Mouse (Mus musculus) Patski (cell line): ENCODE data around the gene Erbb2. TPM values are rescaled to one million over a fixed set of nuclear protein-coding genes. Genes with fewer than 3 reads are reported as not detected.

Experiments used
- ATAC-seq: fragments of 100-300 bp; one replicate; pipeline ENCODE4 v1.8.0; 2021
- CTCF ChIA-PET: fragments of 350-600 bp; sonication (Branson Sonifier 250); formaldehyde crosslinking; loops from one replicate; lab custom pipeline; 2022; ENCODE audit warnings: inconsistent platforms; lab: Charles Lee
- POLR2A ChIA-PET: fragments of 350-600 bp; sonication (Branson Sonifier 250); formaldehyde crosslinking; loops from one replicate; lab custom pipeline; 2022; ENCODE audit warnings: antibody characterized with exemption, inconsistent platforms; lab: Charles Lee
- DNase-seq: peaks from one replicate; pipeline ENCODE4 v3.0.0-alpha.2; 2011; ENCODE audit warnings: low read depth, low spot score
- H3K27me3 ChIP-seq: fragments of 371-371 bp; one replicate; pipeline ENCODE4 v1.5.1; 2021
- CTCF ChIP-seq: fragments of 100-300 bp; IDR thresholded peaks from one replicate; pipeline ENCODE4 v1.5.1; 2021
- in situ Hi-C: fragments of 300-500 bp; cut with MboI; formaldehyde crosslinking; loops from 3 replicates; pipeline ENCODE4 v1.11.1; 2018; ENCODE audit warnings: low pct_unique_long_range_greater_than_20kb, mixed read lengths
- polyA plus RNA-seq: library from polyadenylated mRNA; unstranded; gene quantifications from one replicate; pipeline ENCODE4 v1.2.3, GENCODE M21; 2021

Erbb2 gene
- polyA plus RNA-seq, 1 experiment from 2014 or later, result 33.4 TPM

- ATAC-seq (no peak), DNase-seq (no peak)
- ChIA-PET CTCF (interaction anchor here (1.3 to 2.5 kb wide), 3 partner anchors 10 to 43 kb away, joined by 3 to 14 read pairs (median 5); no protein-coding TSS in a partner anchor), POLR2A (interaction anchor here (1.5 kb wide), 1 partner anchor 11 kb away, joined by 4 read pairs; no protein-coding TSS in a partner anchor)
- no peaks in the 10 kb centered on the region for H3K27me3 ChIP-seq
- TF ChIP-seq CTCF, result no peak
- in situ Hi-C loops, result no loop called here
Observed at GRCm38 (mm10) chr11:98384721-98385637, 27.3 kb upstream of the Erbb2 start.

- ChIA-PET POLR2A (interaction anchor here (0.6 kb wide), 1 partner anchor 53 kb away, joined by 3 read pairs; the partner anchor contains the start of gene Mien1), CTCF (interaction anchor here (1.7 kb wide), 1 partner anchor 41 kb away, joined by 5 read pairs; no protein-coding TSS in a partner anchor)
- in situ Hi-C loops, result no loop called here
- DNase-seq (no peak), ATAC-seq (no peak)
- no peaks in the 10 kb centered on the region for H3K27me3 ChIP-seq
- no peak for TF ChIP-seq CTCF
Observed at GRCm38 (mm10) chr11:98385638-98386585, 26.4 kb upstream of the Erbb2 start, which contains the start of gene Pnmt. TSS of gene Pnmt (plus strand) at chr11:98386450.

- CTCF ChIA-PET, result interaction anchor here (1.6 kb wide), 1 partner anchor 44 kb away, joined by 7 read pairs; no protein-coding TSS in a partner anchor
Observed at GRCm38 (mm10) chr11:98386596-98386995, 25.7 kb upstream of the Erbb2 start.

DNA sequence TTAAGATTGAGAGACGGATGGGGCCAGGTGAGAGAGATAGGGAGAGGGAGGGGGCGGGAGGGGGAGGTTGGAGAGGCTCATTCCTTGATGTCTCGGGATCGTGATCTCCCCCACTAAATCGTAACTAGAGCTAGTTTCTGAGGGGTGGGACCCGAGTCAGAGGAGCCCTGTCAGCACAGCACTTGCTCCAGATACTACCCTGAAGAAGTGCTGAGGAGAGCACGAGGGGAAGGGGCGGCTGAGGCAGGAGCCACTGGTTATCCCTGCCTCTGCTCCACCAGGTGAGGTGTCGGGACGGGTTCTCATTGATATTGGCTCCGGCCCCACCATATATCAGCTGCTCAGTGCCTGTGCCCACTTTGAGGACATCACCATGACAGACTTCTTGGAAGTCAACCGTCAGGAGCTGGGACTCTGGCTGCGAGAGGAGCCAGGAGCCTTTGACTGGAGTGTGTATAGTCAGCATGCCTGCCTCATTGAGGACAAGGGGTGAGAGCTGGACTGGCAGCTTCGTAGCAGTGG is 25.2 kb upstream of the Erbb2 start:
- ATAC-seq (no peak), DNase-seq (no peak)
- ChIA-PET POLR2A (interaction anchor here (2.1 kb wide), 1 partner anchor 45 kb away, joined by 7 read pairs; no protein-coding TSS in a partner anchor), CTCF (interaction anchor here (1.0 to 1.6 kb wide), 2 partner anchors 15 to 44 kb away, joined by 4 to 7 read pairs; no protein-coding TSS in a partner anchor)
- in situ Hi-C loops, result no loop called here
- H3K27me3 ChIP-seq, result no peaks in the 10 kb centered on the region
- TF ChIP-seq CTCF, result no peak

More at GRCm38 (mm10) chr11:98386596-98386995, 25.7 kb upstream of the Erbb2 start:
- ATAC-seq (no peak), DNase-seq (no peak)
- in situ Hi-C loops, result no loop called here
- POLR2A ChIA-PET, result interaction anchor here (0.6 to 2.1 kb wide), 2 partner anchors 44 to 52 kb away, joined by 3 to 7 read pairs; partner anchors contain the start of gene Mien1
- no peak for TF ChIP-seq CTCF
- no peaks in the 10 kb centered on the region for H3K27me3 ChIP-seq

GRCm38 (mm10) chr11:98388282-98388681 is 24.0 kb upstream of the Erbb2 start:
- in situ Hi-C loops, result no loop called here
- no peak for DNase-seq
- ChIA-PET POLR2A (interaction anchor here (0.6 to 2.1 kb wide), 3 partner anchors 25 to 207 kb away, joined by 3 to 7 read pairs (median 3); no protein-coding TSS in a partner anchor), CTCF (interaction anchor here (1.4 to 4.1 kb wide), 4 partner anchors 28 to 70 kb away, joined by 3 to 31 read pairs (median 8); no protein-coding TSS in a partner anchor)
- no peaks in the 10 kb centered on the region for H3K27me3 ChIP-seq
- TF ChIP-seq CTCF, result no peak
- no peak for ATAC-seq

DNA sequence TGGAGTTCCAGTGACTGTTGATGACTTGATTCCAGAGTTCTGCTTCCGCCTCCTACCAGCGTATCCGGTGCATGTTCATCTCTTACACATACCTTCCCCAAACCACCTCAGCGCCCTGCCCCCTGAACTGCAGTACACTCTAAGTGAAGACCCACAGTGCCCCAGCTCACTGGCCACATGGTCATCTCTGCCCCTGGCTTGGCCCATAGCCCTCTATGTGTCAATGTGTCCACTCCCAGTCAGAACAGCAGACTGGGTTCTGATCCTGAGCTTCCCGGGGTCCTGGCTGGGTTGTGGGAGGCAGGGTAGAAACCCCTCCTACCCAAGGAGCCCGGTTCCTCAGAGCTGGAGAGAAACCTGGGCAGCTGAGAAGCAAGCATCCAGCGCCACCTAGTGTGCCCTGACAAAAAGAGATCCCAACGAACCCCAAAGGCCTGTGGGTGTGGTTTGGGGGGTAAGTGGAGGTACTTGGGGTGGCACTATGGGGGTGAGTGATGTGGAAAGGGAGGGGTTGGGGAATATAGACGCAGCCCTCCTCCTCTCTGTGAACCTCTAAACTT is 23.0 kb upstream of the Erbb2 start:
- TF ChIP-seq CTCF, result no peak
- in situ Hi-C loops, result no loop called here
- POLR2A ChIA-PET, result no interaction called here
- CTCF ChIA-PET, result interaction anchor here (0.7 to 4.1 kb wide), 8 partner anchors 9 to 69 kb away, joined by 3 to 31 read pairs (median 8); partner anchors contain the start of genes Pgap3 and Ppp1r1b
- ATAC-seq (no peak), DNase-seq (no peak)
- no peaks in the 10 kb centered on the region for H3K27me3 ChIP-seq

DNA sequence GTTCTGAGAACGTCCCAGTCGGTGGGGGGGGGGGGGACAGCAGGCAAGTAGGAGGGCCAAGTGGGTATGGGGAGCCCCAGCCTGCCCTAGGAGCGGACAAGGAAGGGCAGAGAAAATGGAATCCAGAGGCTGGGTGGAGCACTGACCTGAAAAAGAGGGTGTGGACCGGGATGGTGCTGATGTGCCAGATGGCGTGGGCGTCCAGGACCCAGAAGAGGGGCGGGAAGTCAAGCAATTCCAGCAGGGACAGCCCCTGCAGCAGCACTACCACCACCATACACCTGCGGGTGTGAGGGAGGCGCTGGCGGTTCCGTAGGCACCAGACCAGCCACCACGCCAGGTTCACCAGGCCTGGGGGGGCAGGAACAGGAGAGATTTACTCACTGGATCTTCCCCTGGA is 22.1 kb upstream of the Erbb2 start:
- TF ChIP-seq CTCF, result no peak
- in situ Hi-C loops, result no loop called here
- ChIA-PET CTCF (interaction anchor here (1.9 to 4.1 kb wide), 5 partner anchors 10 to 68 kb away, joined by 7 to 31 read pairs (median 10); partner anchors contain the start of gene Pgap3), POLR2A (no interaction called here)
- H3K27me3 ChIP-seq, result no peaks in the 10 kb centered on the region
- no peak for ATAC-seq
- no peak for DNase-seq

- ATAC-seq, result no peak
- CTCF ChIA-PET, result interaction anchor here (0.7 to 4.1 kb wide), 3 partner anchors 11 to 50 kb away, joined by 4 to 31 read pairs (median 8); no protein-coding TSS in a partner anchor
- no peak for TF ChIP-seq CTCF
- POLR2A ChIA-PET, result interaction anchor here (1.7 kb wide), 1 partner anchor 12 kb away, joined by 4 read pairs; no protein-coding TSS in a partner anchor
- no peaks in the 10 kb centered on the region for H3K27me3 ChIP-seq
- in situ Hi-C loops, result no loop called here
- DNase-seq, result no peak
Observed at GRCm38 (mm10) chr11:98392034-98392433, 20.2 kb upstream of the Erbb2 start.

GRCm38 (mm10) chr11:98392645-98393044 is 19.6 kb upstream of the Erbb2 start:
- CTCF ChIA-PET, result interaction anchor here (2.6 kb wide), 1 partner anchor 20 kb away, joined by 8 read pairs; no protein-coding TSS in a partner anchor
- H3K27me3 ChIP-seq, result no peaks in the 10 kb centered on the region
- POLR2A ChIA-PET, result interaction anchor here (1.7 kb wide), 1 partner anchor 12 kb away, joined by 4 read pairs; no protein-coding TSS in a partner anchor
- DNase-seq (no peak), ATAC-seq (no peak)
- TF ChIP-seq CTCF, result no peak
- in situ Hi-C loops, result no loop called here
